Mouse (Mus musculus): Measurements from ENCODE around the gene Shc3.

DNA sequence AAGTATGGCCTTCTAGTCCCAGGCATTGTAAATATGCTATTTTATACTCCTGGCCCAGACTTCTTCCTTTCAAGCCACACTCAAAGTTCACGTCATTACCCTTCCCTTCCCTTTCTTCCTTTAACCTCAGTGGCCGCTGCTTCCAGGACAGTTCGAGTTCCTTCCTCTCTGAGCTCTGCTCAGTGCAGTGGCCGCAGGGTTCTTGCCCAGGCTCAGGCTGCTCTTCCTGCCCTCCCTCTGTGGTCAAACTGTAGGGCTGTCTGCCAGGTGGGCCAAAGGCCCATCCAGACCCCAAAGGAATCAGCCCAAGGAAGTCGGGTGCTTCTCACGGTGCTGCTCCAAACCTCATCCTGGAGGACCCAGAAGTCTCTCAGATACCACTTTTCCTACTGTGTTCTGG, 151.4 kb downstream of the Shc3 start:
- no peak for TF ChIP-seq EP300 (IDR thresholded peaks at IDR 0.05; ENCODE audit: insufficient read depth, low read depth, low read length)
- TF ChIP-seq POLR2A (IDR thresholded peaks at IDR 0.05; ENCODE audit: insufficient read depth, low read length): no peak

Data from ES-Bruce4 (cell line).